Mouse (Mus musculus): ENCODE data around the gene Ccdc38. TPM values are rescaled to one million over a fixed set of nuclear protein-coding genes. Genes with fewer than 3 reads are reported as not detected.
"Not testable (repeated sequence)": the region's sequence is repeated elsewhere in the genome, so short reads cannot be mapped to it uniquely, and the experiment has no call there.

The Ccdc38 gene
- total and polyA plus RNA-seq, 2 experiments, result 0.28 to 0.40 TPM

GRCm38 (mm10) chr10:93549821-93550220, 9.4 kb downstream of the Ccdc38 start:
- TF ChIP-seq CTCF (IDR thresholded peaks at IDR 0.05; ENCODE audit: low read depth, low read length) (no peak), POLR2A (IDR thresholded peaks at IDR 0.05; ENCODE audit: extremely low read depth, insufficient read depth, low read length) (no peak)
- Histone ChIP-seq H3K79me2 (ENCODE audit: control insufficient read depth, insufficient read depth, low read length) (no peaks in the 10 kb centered on the region), H3K4me1 (ENCODE audit: control insufficient read depth, insufficient read depth, low read length) (no peaks in the 10 kb centered on the region), H3K36me3 (ENCODE audit: control insufficient read depth, insufficient read depth, low read length) (no peaks in the 10 kb centered on the region), H3K4me3 (ENCODE audit: insufficient read depth, low read depth, low read length) (no peak overlapping the region), H3K27ac (replicated peaks; ENCODE audit: insufficient read depth, low read depth, low read length) (no peak overlapping the region), H3K9ac (ENCODE audit: low read depth, low read length) (no peak overlapping the region), H3K27me3 (ENCODE audit: control insufficient read depth, insufficient read depth, low read length) (no peaks in the 10 kb centered on the region)
- WGBS, result 73% methylated on average over 10 of the region's 10 CpGs
- DNase-seq (ENCODE audit: extremely low read depth, low read depth, low spot score), result no peak

- H3K4me1 ChIP-seq (ENCODE audit: control insufficient read depth, insufficient read depth, low read length), result no peaks in the 10 kb centered on the region
- H3K36me3 ChIP-seq (ENCODE audit: control insufficient read depth, insufficient read depth, low read length), result no peaks in the 10 kb centered on the region
- H3K79me2 ChIP-seq (ENCODE audit: control insufficient read depth, insufficient read depth, low read length), result no peaks in the 10 kb centered on the region
- H3K27ac ChIP-seq (replicated peaks; ENCODE audit: insufficient read depth, low read depth, low read length), result no peak overlapping the region
- no peak for DNase-seq (ENCODE audit: extremely low read depth, low read depth, low spot score)
- no peak overlapping the region for H3K4me3 ChIP-seq (ENCODE audit: insufficient read depth, low read depth, low read length)
- H3K9ac ChIP-seq (ENCODE audit: low read depth, low read length), result no peak overlapping the region
- 83% methylated on average over 8 of the region's 8 CpGs for WGBS
- no peaks in the 10 kb centered on the region for H3K27me3 ChIP-seq (ENCODE audit: control insufficient read depth, insufficient read depth, low read length)
- TF ChIP-seq CTCF (IDR thresholded peaks at IDR 0.05; ENCODE audit: low read depth, low read length), result no peak
- no peak for TF ChIP-seq POLR2A (IDR thresholded peaks at IDR 0.05; ENCODE audit: extremely low read depth, insufficient read depth, low read length)
These were observed 12.2 kb downstream of the Ccdc38 start for GRCm38 (mm10) chr10:93552596-93552995.

- not testable (repeated sequence) for DNase-seq (ENCODE audit: extremely low read depth, low read depth, low spot score); H3K9ac ChIP-seq (ENCODE audit: low read depth, low read length); H3K27me3 ChIP-seq (ENCODE audit: control insufficient read depth, insufficient read depth, low read length); H3K27ac ChIP-seq (replicated peaks; ENCODE audit: insufficient read depth, low read depth, low read length); H3K79me2 ChIP-seq (ENCODE audit: control insufficient read depth, insufficient read depth, low read length); H3K4me3 ChIP-seq (ENCODE audit: insufficient read depth, low read depth, low read length); H3K36me3 ChIP-seq (ENCODE audit: control insufficient read depth, insufficient read depth, low read length); H3K4me1 ChIP-seq (ENCODE audit: control insufficient read depth, insufficient read depth, low read length)
- 49% methylated on average over 2 of the region's 2 CpGs for WGBS
These were observed 17.5 kb downstream of the Ccdc38 start for GRCm38 (mm10) chr10:93557971-93558370.

GRCm38 (mm10) chr10:93559786-93560185, 19.4 kb downstream of the Ccdc38 start:
- no peak for DNase-seq (ENCODE audit: extremely low read depth, low read depth, low spot score)
- Histone ChIP-seq H3K27me3 (ENCODE audit: control insufficient read depth, insufficient read depth, low read length) (no peaks in the 10 kb centered on the region), H3K27ac (replicated peaks; ENCODE audit: insufficient read depth, low read depth, low read length) (no peak overlapping the region), H3K4me1 (ENCODE audit: control insufficient read depth, insufficient read depth, low read length) (no peaks in the 10 kb centered on the region), H3K79me2 (ENCODE audit: control insufficient read depth, insufficient read depth, low read length) (no peaks in the 10 kb centered on the region), H3K9ac (ENCODE audit: low read depth, low read length) (no peak overlapping the region), H3K36me3 (ENCODE audit: control insufficient read depth, insufficient read depth, low read length) (no peaks in the 10 kb centered on the region), H3K4me3 (ENCODE audit: insufficient read depth, low read depth, low read length) (no peak overlapping the region)
- TF ChIP-seq CTCF (IDR thresholded peaks at IDR 0.05; ENCODE audit: low read depth, low read length), result no peak
- no peak for TF ChIP-seq POLR2A (IDR thresholded peaks at IDR 0.05; ENCODE audit: extremely low read depth, insufficient read depth, low read length)
- WGBS, result 61% methylated on average over 9 of the region's 9 CpGs

- 86% methylated on average over 14 of the region's 14 CpGs for WGBS
- H3K9ac ChIP-seq (ENCODE audit: low read depth, low read length), result no peak overlapping the region
- no peaks in the 10 kb centered on the region for H3K79me2 ChIP-seq (ENCODE audit: control insufficient read depth, insufficient read depth, low read length)
- H3K27me3 ChIP-seq (ENCODE audit: control insufficient read depth, insufficient read depth, low read length), result no peaks in the 10 kb centered on the region
- no peak for DNase-seq (ENCODE audit: extremely low read depth, low read depth, low spot score)
- no peak for TF ChIP-seq POLR2A (IDR thresholded peaks at IDR 0.05; ENCODE audit: extremely low read depth, insufficient read depth, low read length)
- TF ChIP-seq CTCF (IDR thresholded peaks at IDR 0.05; ENCODE audit: low read depth, low read length), result no peak
- H3K4me1 ChIP-seq (ENCODE audit: control insufficient read depth, insufficient read depth, low read length), result no peaks in the 10 kb centered on the region
- no peak overlapping the region for H3K4me3 ChIP-seq (ENCODE audit: insufficient read depth, low read depth, low read length)
- H3K36me3 ChIP-seq (ENCODE audit: control insufficient read depth, insufficient read depth, low read length), result no peaks in the 10 kb centered on the region
- no peak overlapping the region for H3K27ac ChIP-seq (replicated peaks; ENCODE audit: insufficient read depth, low read depth, low read length)
These were observed 24.2 kb downstream of the Ccdc38 start for GRCm38 (mm10) chr10:93564518-93565090.

GRCm38 (mm10) chr10:93567066-93567465, 26.6 kb downstream of the Ccdc38 start:
- WGBS, result 77% methylated on average over 10 of the region's 10 CpGs
- H3K36me3 ChIP-seq (ENCODE audit: control insufficient read depth, insufficient read depth, low read length), result no peaks in the 10 kb centered on the region
- no peaks in the 10 kb centered on the region for H3K27me3 ChIP-seq (ENCODE audit: control insufficient read depth, insufficient read depth, low read length)
- no peaks in the 10 kb centered on the region for H3K79me2 ChIP-seq (ENCODE audit: control insufficient read depth, insufficient read depth, low read length)
- no peak overlapping the region for H3K27ac ChIP-seq (replicated peaks; ENCODE audit: insufficient read depth, low read depth, low read length)
- H3K4me3 ChIP-seq (ENCODE audit: insufficient read depth, low read depth, low read length), result no peak overlapping the region
- TF ChIP-seq POLR2A (IDR thresholded peaks at IDR 0.05; ENCODE audit: extremely low read depth, insufficient read depth, low read length) (no peak), CTCF (IDR thresholded peaks at IDR 0.05; ENCODE audit: low read depth, low read length) (no peak)
- no peak overlapping the region for H3K9ac ChIP-seq (ENCODE audit: low read depth, low read length)
- H3K4me1 ChIP-seq (ENCODE audit: control insufficient read depth, insufficient read depth, low read length), result no peaks in the 10 kb centered on the region
- DNase-seq (ENCODE audit: extremely low read depth, low read depth, low spot score), result no peak
